Mouse (Mus musculus) midbrain, embryonic 13.5 days (tissue): ENCODE data around the gene Haus4. TPM values are rescaled to one million over a fixed set of nuclear protein-coding genes. Genes with fewer than 3 reads are reported as not detected.

Experiments
- ATAC-seq: fragments of 200-750 bp; cut with Nextera tagmentation; 2 replicates; pipeline ENCODE4 v1.8.0; 2017; ENCODE audit warnings: mild to moderate bottlenecking, moderate TSS enrichment, moderate library complexity
- H3K27ac ChIP-seq: fragments of 300-500 bp; sonication (generic); 2 replicates; pipeline ENCODE4 v1.5.1; 2015; ENCODE audit warnings: inconsistent platforms, mild to moderate bottlenecking, moderate library complexity
- H3K27me3 ChIP-seq: fragments of 300-500 bp; sonication (generic); 2 replicates; pipeline ENCODE4 v1.6.1; 2015; ENCODE audit warnings: mild to moderate bottlenecking, inconsistent platforms
- H3K36me3 ChIP-seq: fragments of 300-500 bp; sonication (generic); 2 replicates; pipeline ENCODE4 v1.6.1; 2015; ENCODE audit warnings: mild to moderate bottlenecking, inconsistent platforms
- H3K4me1 ChIP-seq: fragments of 300-500 bp; sonication (generic); replicated peaks from 2 replicates; pipeline ENCODE4 v1.6.1; 2015; ENCODE audit warnings: inconsistent platforms
- H3K4me2 ChIP-seq: fragments of 300-500 bp; sonication (generic); replicated peaks from 2 replicates; pipeline ENCODE4 v1.6.1; 2015; ENCODE audit warnings: moderate library complexity, mild to moderate bottlenecking, inconsistent platforms
- H3K4me3 ChIP-seq: fragments of 300-500 bp; sonication (generic); replicated peaks from 2 replicates; pipeline ENCODE4 v1.5.1; 2015; ENCODE audit warnings: mild to moderate bottlenecking, inconsistent platforms
- H3K9ac ChIP-seq: fragments of 300-500 bp; sonication (generic); replicated peaks from 2 replicates; pipeline ENCODE4 v1.6.1; 2015; ENCODE audit warnings: mild to moderate bottlenecking, inconsistent platforms
- H3K9me3 ChIP-seq: fragments of 300-500 bp; sonication (generic); 2 replicates; pipeline ENCODE4 v1.6.1; 2016; ENCODE audit warnings: mild to moderate bottlenecking, inconsistent platforms
- WGBS: fragments of 180-500 bp; shearing (Covaris S2); methylation state at CpG from one replicate; pipeline ENCODE4 v1.1.7; 2015; 5-methylcytosine and 5-hydroxymethylcytosine counted together
- polyA plus RNA-seq: library from polyadenylated mRNA; unstranded; fragments of >200 nt; fragmentation: Nextera tagmentation; extraction: Ambion mirVana; gene quantifications from 2 replicates; pipeline ENCODE4 v1.2.1, GENCODE M21; 2015

The Haus4 gene
- polyA plus RNA-seq, 1 experiment from 2014 or later: 21.7 TPM

GRCm38 (mm10) chr14:54582536-54582935 is 28.1 kb upstream of the Haus4 start:
- Histone ChIP-seq H3K4me1 (peaks cover 10% of the 10 kb centered on the region), H3K9ac (no peak overlapping the region), H3K27ac (no peak overlapping the region), H3K4me3 (no peak overlapping the region), H3K36me3 (peaks cover 30% of the 10 kb centered on the region), H3K4me2 (no peak overlapping the region), H3K27me3 (peaks cover under 1% of the 10 kb centered on the region), H3K9me3 (no peaks in the 10 kb centered on the region)
- 96% methylated on average over 9 of the region's 9 CpGs for WGBS
- ATAC-seq: no peak

- no peak overlapping the region for H3K4me2 ChIP-seq
- no peak overlapping the region for H3K27ac ChIP-seq
- H3K9me3 ChIP-seq: no peaks in the 10 kb centered on the region
- peaks cover 18% of the 10 kb centered on the region for H3K27me3 ChIP-seq
- H3K36me3 ChIP-seq: peaks cover 15% of the 10 kb centered on the region
- H3K4me1 ChIP-seq: peaks cover 38% of the 10 kb centered on the region
- H3K9ac ChIP-seq: no peak overlapping the region
- no peak for ATAC-seq
- WGBS: 88% methylated on average over 7 of the region's 7 CpGs
- no peak overlapping the region for H3K4me3 ChIP-seq
Observed at GRCm38 (mm10) chr14:54579638-54580037, 25.2 kb upstream of the Haus4 start.

- H3K27ac ChIP-seq: peak overlapping the region; percentile 71
- H3K4me3 ChIP-seq: peak overlapping the region; percentile 65
- 1% methylated on average over 10 of the region's 10 CpGs for WGBS
- 0 out of 2 replicates have a peak, but pooled peaks have one; percentile 6 for ATAC-seq
- H3K9me3 ChIP-seq: no peaks in the 10 kb centered on the region
- peaks cover 54% of the 10 kb centered on the region for H3K4me1 ChIP-seq
- peak overlapping the region; percentile 72 for H3K9ac ChIP-seq
- H3K27me3 ChIP-seq: peaks cover 29% of the 10 kb centered on the region
- peaks cover 6% of the 10 kb centered on the region for H3K36me3 ChIP-seq
- peak overlapping the region; percentile 82 for H3K4me2 ChIP-seq
Observed at GRCm38 (mm10) chr14:54578063-54578462, 23.6 kb upstream of the Haus4 start.

- Histone ChIP-seq H3K4me2 (peak within 1 kb of the TSS; percentile 82), H3K4me3 (peak within 1 kb of the TSS; percentile 65), H3K27me3 (peaks cover 29% of the 10 kb centered on the region), H3K9me3 (no peaks in the 10 kb centered on the region), H3K27ac (peak within 1 kb of the TSS; percentile 71), H3K4me1 (peaks cover 61% of the 10 kb centered on the region), H3K9ac (peak within 1 kb of the TSS; percentile 72), H3K36me3 (no peaks in the 10 kb centered on the region)
- ATAC-seq: peak; percentile 48
- under 1% methylated on average over 66 of the region's 66 CpGs for WGBS
Observed at GRCm38 (mm10) chr14:54577089-54577982, 22.9 kb upstream of the Haus4 start, which contains the start of gene Ajuba. TSS of gene Ajuba (minus strand) at chr14:54577558.

GRCm38 (mm10) chr14:54576241-54577088 is 22.0 kb upstream of the Haus4 start:
- ATAC-seq: peak; percentile 3; the same call in 1 of the 2 replicates
- Histone ChIP-seq H3K9ac (peak overlapping the region; percentile 72), H3K4me1 (peaks cover 69% of the 10 kb centered on the region), H3K9me3 (no peaks in the 10 kb centered on the region), H3K36me3 (no peaks in the 10 kb centered on the region), H3K27me3 (peaks cover 29% of the 10 kb centered on the region), H3K4me2 (peak overlapping the region; percentile 82), H3K27ac (peak overlapping the region; percentile 71), H3K4me3 (peak overlapping the region; percentile 65)
- WGBS: under 1% methylated on average over 84 of the region's 84 CpGs

GRCm38 (mm10) chr14:54575631-54576030 is 21.2 kb upstream of the Haus4 start:
- H3K4me1 ChIP-seq: peaks cover 69% of the 10 kb centered on the region
- H3K4me2 ChIP-seq: peak overlapping the region; percentile 82
- peaks cover 29% of the 10 kb centered on the region for H3K27me3 ChIP-seq
- peak overlapping the region; percentile 65 for H3K4me3 ChIP-seq
- ATAC-seq: no peak
- 0% methylated on average over 38 of the region's 39 CpGs for WGBS
- no peak overlapping the region for H3K27ac ChIP-seq
- no peaks in the 10 kb centered on the region for H3K9me3 ChIP-seq
- H3K9ac ChIP-seq: peak overlapping the region; percentile 72
- H3K36me3 ChIP-seq: 0 out of 2 replicates have a peak, but pooled peaks cover 3% of the 10 kb centered on the region

GRCm38 (mm10) chr14:54575031-54575430 is 20.6 kb upstream of the Haus4 start:
- peaks cover 3% of the 10 kb centered on the region; the same call in 1 of the 2 replicates for H3K36me3 ChIP-seq
- no peaks in the 10 kb centered on the region for H3K9me3 ChIP-seq
- ATAC-seq: no peak
- 2% methylated on average over 8 of the region's 8 CpGs for WGBS
- peak overlapping the region; percentile 82 for H3K4me2 ChIP-seq
- H3K4me3 ChIP-seq: peak overlapping the region; percentile 65
- peak overlapping the region; percentile 72 for H3K9ac ChIP-seq
- H3K27me3 ChIP-seq: peaks cover 29% of the 10 kb centered on the region
- peaks cover 72% of the 10 kb centered on the region for H3K4me1 ChIP-seq
- H3K27ac ChIP-seq: no peak overlapping the region

GRCm38 (mm10) chr14:54574253-54574652 is 19.8 kb upstream of the Haus4 start:
- no peak for ATAC-seq
- Histone ChIP-seq H3K27me3 (peaks cover 29% of the 10 kb centered on the region), H3K27ac (no peak overlapping the region), H3K9me3 (no peaks in the 10 kb centered on the region), H3K4me1 (peaks cover 80% of the 10 kb centered on the region), H3K4me2 (peak overlapping the region; percentile 82), H3K4me3 (peak overlapping the region; percentile 65), H3K36me3 (peaks cover 9% of the 10 kb centered on the region), H3K9ac (peak overlapping the region; percentile 30; the same call in 1 of the 2 replicates)
- WGBS: 5% methylated on average over 4 of the region's 4 CpGs

GRCm38 (mm10) chr14:54572790-54573736 is 18.6 kb upstream of the Haus4 start:
- no peaks in the 10 kb centered on the region for H3K9me3 ChIP-seq
- peak overlapping the region; percentile 65 for H3K4me3 ChIP-seq
- peaks cover 29% of the 10 kb centered on the region for H3K27me3 ChIP-seq
- WGBS: 2% methylated on average over 14 of the region's 14 CpGs
- peak overlapping the region; percentile 82 for H3K4me2 ChIP-seq
- ATAC-seq: peak; percentile 59
- H3K9ac ChIP-seq: peak overlapping the region; percentile 36; the same call in 1 of the 2 replicates
- H3K36me3 ChIP-seq: peaks cover 16% of the 10 kb centered on the region
- H3K4me1 ChIP-seq: peaks cover 75% of the 10 kb centered on the region
- peak overlapping the region; percentile 73 for H3K27ac ChIP-seq

GRCm38 (mm10) chr14:54572122-54572521 is 17.7 kb upstream of the Haus4 start:
- Histone ChIP-seq H3K9ac (0 out of 2 replicates have a peak overlapping the region, but pooled peaks have one; percentile 36), H3K27ac (peak overlapping the region; percentile 46)

More at GRCm38 (mm10) chr14:54572122-54572521, 17.7 kb upstream of the Haus4 start:
- peaks cover 25% of the 10 kb centered on the region for H3K27me3 ChIP-seq
- 29% methylated on average over 4 of the region's 4 CpGs for whole genome bisulfite sequencing
- no peaks in the 10 kb centered on the region for H3K9me3 ChIP-seq
- H3K4me2 ChIP-seq: peak overlapping the region; percentile 82
- peaks cover 68% of the 10 kb centered on the region for H3K4me1 ChIP-seq
- no peak for ATAC-seq
- H3K4me3 ChIP-seq: no peak overlapping the region
- H3K36me3 ChIP-seq: peaks cover 21% of the 10 kb centered on the region
